Mouse (Mus musculus): Measurements from ENCODE around the gene Spaca7. TPM values are rescaled to one million over a fixed set of nuclear protein-coding genes. Genes with fewer than 3 reads are reported as not detected.

The Spaca7 gene
- polyA plus RNA-seq, 1 experiment from 2014 or later = not detected

Other genes starting within 250 kb of the Spaca7 start
- 0.93 and 1.1 TPM in 2 replicates for gene Sox1, start 177.7 kb upstream of the Spaca7 start, polyA plus RNA-seq (2014; fragmentation: Nextera tagmentation; extraction: Ambion mirVana)
- 42.9 and 48.5 TPM in 2 replicates for gene Tubgcp3, start 99.2 kb downstream of the Spaca7 start, polyA plus RNA-seq (2014; fragmentation: Nextera tagmentation; extraction: Ambion mirVana)
- 14.6 and 17.1 TPM in 2 replicates for gene Atp11a, start 184.0 kb downstream of the Spaca7 start, polyA plus RNA-seq (2014; fragmentation: Nextera tagmentation; extraction: Ambion mirVana)